Mouse (Mus musculus): Measurements from ENCODE around the gene Zcchc24.

Gene Zcchc24

DNA sequence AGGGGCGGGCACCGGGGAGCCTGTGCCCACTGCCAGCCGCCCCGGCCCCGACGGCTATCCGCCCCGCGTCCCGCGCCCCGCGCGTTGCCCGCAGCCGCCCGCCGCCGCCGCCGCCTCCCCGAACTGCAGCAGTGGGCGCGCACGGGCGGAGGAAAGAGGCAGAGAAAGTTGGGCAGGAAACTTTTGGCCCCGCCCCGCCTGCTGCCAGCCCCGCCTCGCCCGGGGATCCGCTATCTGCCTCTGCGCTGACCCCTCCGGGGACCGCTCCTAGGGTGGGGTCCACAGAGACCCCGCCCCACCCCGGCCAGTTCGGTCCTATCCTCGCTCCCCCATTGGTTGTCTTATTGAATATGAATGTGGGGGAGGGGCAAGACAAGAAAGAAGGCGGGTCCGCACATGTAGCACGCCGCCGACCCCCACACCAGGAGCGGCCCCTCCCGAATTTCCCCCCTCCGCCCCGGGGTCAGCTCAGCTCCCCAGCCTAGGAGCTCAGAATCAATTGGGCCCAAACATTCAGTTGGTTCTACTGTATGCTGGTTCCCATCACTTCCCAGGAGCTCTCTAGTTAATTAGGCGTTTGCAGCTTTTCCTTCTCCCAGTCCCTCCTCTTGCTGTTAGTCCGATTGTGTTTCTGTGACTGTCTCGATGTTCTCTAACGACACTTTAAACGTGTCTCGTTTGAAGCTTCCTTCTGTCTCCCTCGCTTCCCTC is at the start of gene Zcchc24:
TSS of gene Zcchc24 (minus strand) at position 125 of the 711 bp plus-strand sequence.
- peak; percentile 98 for DNase-seq (ENCODE audit: low read depth, low spot score)

DNA sequence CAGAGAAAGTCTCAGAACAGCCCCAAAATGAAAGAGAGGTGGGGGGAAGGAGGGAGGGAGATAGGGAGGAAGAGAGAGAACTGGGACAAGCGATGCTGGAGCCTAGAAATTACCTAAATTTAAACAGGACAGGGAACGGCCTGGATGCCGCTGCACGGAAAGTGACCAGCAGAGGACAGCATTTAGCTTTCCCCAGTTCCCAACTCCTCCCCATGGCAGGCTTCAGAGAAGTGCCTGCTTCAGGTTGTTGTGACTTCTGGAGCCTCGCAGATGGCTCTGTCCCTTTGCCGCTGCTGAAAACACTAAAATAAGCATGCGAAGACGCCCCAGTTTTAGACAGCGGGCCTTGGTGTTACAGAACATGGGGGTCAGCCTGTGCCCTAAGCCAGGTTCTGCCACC is 47.6 kb upstream of the Zcchc24 start:
- peak; percentile 83 for DNase-seq (ENCODE audit: low read depth, low spot score)

DNA sequence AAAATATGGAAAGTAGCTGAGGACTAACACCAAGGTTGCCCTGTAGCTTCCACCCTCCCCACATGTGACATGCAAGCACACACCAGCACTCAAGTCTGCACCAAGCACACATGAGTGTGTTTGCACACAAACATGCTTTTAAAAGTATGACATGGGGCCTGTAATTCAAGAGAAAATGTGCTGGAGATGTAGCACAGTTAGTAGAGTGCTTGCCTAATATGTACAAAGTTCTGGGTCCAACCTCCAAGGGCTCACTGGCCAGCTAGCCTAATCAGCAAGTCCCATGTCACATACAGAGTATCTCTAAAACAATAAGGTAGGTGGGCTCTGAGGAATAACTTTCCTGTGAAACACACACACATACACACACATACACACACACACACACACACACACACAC is 45.3 kb upstream of the Zcchc24 start:
- DNase-seq (ENCODE audit: low read depth, low spot score), result no peak

DNA sequence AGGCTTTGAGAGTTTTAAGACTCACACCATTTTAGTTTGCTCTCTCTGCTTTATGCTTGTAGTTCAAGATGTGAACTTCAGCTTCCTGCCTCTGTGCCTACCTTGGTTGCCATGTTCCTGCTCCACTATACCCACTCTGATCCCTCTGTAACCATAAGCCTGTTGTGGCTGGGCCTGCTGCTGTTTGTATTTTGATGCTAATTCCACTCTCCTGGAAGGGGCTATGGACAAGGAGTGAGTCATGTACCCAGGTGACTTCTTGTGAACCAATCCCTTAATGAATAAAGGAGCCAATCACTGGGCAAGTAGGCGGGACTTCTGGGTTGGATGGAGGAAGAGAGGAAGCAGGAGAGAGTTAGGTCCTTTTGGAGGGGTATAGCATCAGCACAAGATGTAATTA is 42.2 kb upstream of the Zcchc24 start:
- DNase-seq (ENCODE audit: low read depth, low spot score), result peak; percentile 77

DNA sequence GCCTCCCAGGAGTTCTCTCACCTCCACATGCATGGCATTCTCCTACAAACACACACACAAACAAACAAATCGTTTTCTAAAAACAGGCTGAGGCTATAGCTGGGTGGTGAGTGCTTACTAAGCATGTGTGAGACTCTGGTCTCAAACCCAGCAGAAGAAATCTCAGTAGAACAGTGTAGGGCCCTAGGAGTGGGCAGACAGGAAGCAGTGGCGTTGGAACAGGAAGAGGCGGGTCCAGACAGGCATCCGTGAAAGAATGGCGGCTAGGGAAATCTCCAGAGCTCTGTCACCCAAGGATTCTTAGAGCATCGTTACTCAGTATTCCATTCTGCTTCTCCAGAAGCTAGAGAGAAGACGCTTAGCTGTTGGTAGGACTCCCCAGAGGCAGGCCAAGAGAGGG is 37.7 kb upstream of the Zcchc24 start:
- peak; percentile 54 for DNase-seq (ENCODE audit: low read depth, low spot score)

DNA sequence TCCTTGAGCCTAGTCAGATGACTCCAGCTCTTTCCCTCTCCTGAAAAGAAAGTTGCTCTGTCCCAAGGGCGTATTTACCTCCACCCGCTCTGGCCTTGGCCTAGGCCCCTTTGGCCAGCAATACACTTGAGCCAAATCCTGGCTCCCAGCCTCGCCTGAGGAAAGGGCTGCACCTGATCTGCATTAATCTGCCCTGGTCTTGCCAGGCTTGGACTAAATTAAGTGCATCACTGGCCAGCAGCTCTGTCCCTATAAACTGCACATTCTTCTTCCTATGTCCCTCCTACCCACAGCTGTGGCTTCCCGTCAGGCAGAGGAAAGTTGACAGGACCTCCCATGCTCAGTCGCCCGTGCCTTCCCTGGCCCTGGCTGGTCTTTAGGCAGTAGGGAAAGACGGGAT is 37.0 kb upstream of the Zcchc24 start:
- no peak for DNase-seq (ENCODE audit: low read depth, low spot score)

DNA sequence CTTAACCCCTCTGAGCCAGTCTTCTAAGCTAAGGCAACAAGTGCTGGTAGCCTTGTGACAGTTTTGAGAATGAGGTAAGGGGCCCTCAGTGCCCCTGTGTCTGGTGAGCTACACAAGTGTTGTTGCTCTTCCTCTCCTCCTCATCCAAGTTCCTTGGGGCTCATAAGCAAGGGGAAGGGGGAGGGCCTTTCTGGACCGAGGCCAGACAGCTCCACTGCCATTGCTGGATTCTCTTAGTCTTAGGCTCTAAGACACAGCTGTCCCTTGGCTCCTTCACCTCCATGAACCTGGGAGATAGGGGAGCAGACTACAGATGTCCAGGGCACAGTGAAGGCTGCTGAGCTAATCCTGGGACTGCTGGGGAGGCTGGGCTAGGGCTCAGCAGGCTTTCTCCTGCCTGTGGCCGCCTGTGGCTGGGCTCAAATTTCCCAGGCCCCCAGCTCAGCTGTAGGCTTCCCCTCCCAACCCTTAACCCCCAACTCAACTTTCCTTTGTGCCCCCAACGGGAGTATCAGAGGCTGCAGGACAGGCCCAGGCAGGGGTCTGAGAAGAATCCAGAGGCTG is 34.5 kb upstream of the Zcchc24 start:
- DNase-seq (ENCODE audit: low read depth, low spot score), result no peak

DNA sequence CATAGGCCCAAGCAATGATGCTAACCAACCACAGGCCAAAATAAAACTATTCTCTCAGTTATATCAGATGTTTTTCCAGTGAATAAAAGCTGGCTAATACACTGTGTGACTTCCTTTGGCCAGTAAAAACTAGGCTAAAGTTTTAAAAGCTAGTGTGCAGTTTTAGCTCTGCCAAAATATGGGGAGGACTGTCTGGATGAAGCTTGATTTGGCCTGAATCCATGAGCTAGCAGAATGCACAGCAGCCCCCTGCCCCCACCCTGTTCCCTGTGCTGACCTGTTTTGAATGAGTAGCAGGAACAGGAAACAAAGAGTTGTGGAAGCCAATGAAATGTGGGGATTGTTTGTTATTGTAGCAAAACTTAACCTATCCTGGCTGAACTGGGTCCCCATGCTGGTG is 33.7 kb upstream of the Zcchc24 start:
- no peak for DNase-seq (ENCODE audit: low read depth, low spot score)

DNA sequence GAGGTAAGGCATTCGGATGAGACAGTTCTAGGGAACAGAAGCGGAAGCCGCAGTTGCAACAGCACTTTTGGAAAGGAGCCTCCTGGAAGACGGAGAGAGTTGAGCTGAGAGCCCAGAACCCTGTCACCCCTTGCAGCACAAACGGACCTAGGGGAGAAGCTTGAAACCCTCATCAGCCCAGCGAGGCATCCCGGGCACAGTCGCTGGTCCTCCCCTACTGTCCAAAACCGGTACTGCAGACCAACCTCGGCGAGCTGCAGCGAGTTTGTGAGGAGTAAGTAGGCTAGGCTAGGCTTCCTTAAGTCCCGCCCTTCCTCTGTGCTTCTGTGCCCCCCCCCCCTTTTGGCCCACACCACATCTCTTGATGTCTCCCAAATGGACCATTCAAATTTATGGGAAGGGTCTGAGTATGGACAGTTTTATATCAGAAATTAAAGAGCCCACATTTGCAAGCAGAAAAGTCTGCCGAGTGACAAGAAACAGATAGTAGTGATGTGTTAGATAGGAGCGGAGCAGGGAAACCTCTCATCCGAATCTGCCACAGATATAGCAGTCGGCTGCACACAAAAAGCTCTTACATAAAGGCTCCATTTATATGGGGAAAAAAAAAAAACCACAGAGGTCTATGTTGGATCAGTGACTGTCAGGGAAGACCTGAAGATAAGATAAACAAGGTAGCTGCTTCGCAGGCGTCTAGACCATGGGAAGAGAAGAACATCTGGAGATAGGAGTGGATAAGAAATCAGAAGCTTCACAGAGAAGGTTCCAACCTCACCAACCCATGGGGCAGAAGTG is 31.5 kb upstream of the Zcchc24 start:
- peak; percentile 85 for DNase-seq (ENCODE audit: low read depth, low spot score)

DNA sequence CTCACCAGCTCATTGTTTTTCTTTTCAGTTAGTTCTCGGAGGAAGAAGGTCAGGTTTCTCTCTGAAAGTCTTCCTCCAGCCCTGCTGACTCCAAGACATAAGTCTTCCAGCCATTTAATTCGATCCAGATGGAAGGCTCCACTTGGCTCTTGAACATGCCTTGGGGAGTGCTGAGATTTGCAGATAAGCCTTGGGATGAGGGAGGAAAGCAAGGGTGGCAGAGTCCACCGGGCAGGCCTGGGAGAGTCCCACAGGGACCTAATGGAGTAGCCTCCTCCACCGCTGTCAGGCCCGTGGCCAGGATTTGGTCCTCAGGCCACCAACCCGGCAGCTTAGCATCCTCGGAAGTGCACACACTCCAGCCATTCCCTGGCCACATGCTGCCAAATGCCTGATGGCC is 27.8 kb upstream of the Zcchc24 start:
- DNase-seq (ENCODE audit: low read depth, low spot score), result no peak

DNA sequence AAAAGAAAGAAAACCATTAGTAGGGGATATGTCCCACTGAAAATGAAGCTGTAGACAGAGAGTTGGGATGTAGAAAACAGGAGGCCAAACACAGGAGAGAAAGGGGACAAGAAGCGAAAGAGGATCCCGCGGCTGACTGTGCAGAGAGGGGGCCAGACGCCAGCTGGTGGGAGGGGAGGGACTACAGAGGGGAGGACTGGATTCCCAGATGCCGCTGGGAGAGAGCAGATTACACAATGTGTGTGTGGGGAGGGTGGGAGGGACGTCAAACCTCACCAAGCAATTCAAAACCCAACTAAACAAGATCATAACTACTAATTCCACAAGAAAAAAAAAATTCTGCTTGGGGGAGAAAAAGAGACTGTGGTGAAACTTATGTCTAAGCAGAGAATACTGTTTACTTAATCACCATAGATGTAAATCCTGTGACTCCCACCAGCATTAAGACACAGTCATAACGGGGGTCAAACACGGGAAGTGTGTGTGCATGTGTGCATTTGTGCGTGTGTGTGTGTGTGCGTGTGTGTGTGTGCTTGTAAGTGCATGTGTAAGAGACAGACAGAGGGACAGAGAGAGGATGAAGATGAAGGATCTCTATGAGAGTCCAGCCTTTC is 26.8 kb upstream of the Zcchc24 start:
- DNase-seq (ENCODE audit: low read depth, low spot score), result no peak

DNA sequence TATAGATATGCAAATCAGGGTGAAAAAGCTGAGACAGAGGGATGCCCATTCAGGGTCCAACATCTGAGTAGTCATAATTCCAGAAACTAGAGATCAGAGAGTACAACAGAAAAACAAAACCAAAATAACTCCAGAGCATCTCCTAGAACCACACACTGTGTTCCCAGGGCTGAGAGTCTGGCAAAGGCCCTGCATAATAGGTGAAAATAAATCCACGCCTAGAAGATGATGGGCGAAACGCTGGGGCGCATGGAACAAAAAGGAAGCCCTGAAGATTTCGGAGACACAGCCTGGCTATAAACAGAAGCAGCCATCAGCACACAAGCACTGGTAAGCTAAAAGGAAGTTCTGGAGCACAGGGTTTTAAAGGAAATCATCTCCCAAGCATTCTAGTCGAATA is 26.2 kb upstream of the Zcchc24 start:
- no peak for DNase-seq (ENCODE audit: low read depth, low spot score)

DNA sequence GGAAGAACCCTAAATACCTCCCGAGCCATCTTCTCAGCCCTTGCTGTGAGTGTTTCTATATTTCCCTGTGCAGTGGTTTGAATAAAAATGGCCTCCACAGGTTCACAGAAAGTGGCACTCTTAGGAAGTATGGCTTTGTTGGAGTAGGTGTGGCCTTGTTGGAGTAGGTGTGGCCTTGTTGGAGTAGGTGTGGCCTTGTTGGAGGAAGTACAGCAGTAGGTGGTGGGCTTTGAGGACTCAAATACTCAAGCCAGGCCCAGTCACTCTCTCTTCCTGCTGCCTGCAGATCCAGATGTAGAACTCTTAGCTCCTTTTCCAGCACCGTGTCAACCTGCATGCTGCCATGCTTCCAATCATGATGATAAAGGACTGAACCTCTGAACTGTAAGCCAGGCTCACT is 25.5 kb upstream of the Zcchc24 start:
- peak; percentile 54 for DNase-seq (ENCODE audit: low read depth, low spot score)

DNA sequence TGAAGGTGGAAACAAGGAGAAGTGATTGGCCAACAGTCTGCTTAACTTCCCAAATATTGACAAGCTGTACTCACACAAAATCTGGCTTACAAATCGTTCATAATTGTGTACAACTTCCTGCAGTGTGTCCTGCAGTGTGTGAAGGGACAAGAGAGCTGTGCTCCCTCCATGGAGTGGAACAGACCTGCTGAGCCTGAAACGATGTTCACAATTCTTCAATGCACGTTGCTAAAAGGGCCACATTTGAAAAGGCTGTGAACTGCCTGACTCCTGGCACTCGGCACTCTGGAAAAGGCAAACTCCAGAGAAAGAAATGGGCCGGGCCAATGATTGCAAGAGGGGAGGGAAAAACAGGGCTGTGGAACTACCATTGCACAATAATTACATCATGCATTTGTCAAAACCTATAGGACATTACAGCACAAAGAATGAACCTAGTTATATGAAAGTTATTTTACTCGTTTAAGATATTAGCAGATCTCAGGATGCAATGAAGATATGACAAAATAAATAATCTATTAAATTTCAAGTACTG is 22.0 kb upstream of the Zcchc24 start:
- no peak for DNase-seq (ENCODE audit: low read depth, low spot score)

DNA sequence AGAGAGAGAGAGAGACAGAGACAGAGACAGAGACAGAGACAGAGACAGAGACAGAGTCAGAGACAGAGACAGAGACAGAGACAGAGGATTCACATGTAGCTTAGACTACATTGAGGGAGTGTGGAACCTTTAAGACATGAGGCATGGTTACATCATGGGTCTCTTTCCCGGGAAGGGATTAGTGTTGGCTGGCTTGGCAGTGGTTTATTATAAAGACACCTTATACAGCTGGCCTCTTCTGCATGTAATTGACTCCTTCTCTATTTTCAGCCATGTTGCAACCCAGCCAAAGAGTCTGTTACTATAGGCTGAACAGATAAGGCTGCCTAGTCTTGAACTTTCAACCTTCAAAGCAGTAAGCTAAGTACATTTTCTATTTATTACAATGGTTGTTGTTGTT is 21.1 kb upstream of the Zcchc24 start:
- DNase-seq (ENCODE audit: low read depth, low spot score), result no peak

DNA sequence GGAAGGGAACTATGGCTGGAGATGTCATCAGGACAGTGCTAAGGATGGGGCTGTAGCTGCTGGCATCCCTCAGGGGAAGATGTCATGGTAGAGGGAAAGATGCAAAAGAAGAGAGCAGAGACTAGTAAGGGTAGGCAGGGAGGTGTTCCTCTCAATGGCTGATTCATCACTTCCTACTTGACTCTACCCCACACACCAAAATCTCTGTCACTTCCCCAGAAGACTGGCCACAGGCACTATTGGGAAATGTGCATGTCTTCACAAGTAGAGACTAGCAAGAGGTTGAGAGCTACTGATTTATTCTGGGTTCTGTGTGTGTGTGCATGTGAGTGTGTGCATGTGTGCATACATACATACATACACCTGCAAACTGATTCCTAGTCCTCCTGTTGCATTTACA is 20.4 kb upstream of the Zcchc24 start:
- DNase-seq (ENCODE audit: low read depth, low spot score), result no peak

DNA sequence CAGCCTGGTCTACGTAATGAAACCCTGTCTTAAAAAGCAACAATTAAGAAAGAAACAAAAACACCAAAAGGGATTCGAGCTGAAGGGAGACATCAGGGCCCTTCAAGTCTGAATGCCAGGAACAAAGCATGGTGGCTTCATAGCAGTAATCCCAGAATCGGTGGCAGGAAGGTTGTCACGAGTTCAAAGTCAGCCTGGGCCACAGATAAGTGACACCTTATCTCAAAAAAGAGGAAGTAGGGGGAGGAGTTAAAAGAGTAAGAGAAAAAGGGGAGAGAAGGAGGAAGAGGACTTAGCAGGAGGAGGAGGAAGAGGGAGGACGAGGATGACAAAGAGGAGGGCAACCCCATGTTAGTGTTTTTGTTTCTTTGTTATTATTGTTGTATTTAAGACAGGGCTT is 19.4 kb upstream of the Zcchc24 start:
- no peak for DNase-seq (ENCODE audit: low read depth, low spot score)

DNA sequence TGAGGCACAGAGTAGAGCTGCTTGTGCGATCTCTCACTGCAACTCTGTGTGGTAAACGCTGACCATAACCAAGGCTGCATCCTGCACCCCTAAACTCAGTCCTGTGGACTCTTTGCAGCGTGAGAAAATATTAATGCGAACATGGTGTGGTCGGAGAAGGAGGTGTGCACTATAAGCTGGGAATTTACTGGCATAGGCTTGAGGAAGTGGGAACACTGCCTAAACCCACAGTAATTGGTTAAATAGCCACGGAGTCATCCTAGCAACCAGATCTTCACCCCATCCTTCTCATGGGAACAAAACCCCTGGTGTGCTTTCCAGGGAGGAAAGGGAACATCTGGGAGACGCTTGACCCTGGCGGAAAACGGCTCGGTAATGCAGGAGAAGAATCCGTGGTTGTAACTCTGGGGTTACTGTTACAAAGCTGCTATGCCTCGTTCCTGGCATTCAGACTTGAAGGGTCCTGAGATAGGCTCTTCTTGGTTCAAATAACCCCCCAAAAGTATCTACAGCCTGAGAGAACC is 18.6 kb upstream of the Zcchc24 start:
- DNase-seq (ENCODE audit: low read depth, low spot score), result no peak

DNA sequence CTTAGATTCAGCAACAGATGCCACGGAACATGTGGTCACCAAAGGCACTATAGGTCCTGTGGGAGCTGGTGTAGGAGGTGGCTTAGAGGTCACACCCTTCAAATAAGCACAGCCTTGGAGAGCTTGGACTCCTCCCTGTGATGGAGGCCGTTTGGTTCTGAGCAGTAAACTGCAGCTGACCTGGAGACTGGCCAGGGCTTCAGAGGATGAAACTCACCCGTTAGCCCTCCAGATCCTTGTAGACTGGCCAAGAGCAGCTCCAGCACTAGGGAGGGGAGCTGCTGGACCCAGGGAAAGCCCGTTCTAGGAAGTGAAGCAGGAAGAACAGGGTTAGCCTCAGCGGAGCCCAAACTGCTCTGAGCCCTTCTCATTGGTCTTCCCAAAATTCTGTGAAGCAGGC is 18.1 kb upstream of the Zcchc24 start:
- no peak for DNase-seq (ENCODE audit: low read depth, low spot score)

DNA sequence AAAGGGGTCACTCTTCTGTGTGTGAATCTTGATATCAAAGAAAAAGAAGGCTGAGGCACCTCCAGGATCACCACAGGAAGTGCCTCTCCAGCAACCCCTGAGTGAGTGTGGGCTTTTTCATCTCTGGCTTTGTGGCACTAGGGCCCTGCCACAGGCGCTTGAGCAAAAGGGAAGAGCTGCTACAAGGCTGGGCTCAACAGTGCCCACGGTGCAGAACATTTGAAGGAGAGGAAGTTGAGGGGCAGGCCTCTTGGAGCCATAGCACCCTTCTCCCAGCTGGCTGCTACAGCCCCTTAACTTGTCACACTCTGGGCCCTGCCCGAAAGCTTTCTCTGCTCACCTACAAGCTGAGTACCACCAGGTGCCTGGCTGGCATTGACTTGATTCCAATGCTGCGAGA is 16.4 kb upstream of the Zcchc24 start:
- DNase-seq (ENCODE audit: low read depth, low spot score), result no peak

DNA sequence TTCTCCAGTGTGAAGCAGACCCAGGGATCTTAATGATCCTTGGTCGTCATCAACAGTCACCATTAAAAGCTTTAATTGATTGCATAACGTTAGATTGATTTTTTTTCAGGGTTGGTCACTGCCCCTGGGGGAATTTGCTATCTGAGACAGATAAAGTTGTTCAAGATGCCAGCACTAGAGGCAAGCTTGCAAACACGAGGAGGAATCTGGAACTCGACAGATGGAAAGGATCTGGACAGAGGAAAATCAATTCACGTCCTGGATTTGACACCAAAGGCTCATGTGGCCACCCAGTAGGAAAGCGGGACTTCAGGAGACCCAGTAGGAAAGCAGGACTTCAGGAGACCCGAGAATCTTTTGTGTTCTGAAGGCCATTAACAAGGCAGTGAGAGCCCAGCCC is 14.4 kb upstream of the Zcchc24 start:
- DNase-seq (ENCODE audit: low read depth, low spot score), result no peak

DNA sequence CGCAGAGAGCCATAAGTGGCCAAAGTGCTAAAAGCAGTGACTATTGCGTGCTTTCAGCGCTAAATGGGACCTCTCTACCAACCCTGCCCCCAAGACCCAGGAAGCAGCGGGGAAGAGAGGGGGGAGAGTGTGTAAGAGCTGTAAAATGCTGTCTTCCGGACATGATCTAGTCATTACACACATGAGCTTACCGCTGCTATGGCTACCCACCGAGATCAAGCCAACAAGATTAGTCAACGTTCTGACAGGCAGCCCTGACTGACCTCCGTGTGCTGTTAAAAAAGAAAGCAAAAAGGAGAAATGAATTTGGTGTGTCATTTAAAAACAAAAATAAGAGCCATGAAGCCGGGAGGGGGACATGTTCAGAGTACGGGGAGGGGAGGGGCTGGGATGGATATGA is 11.8 kb upstream of the Zcchc24 start:
- DNase-seq (ENCODE audit: low read depth, low spot score), result no peak
